Mouse (Mus musculus): ENCODE measurements at regions not wholly inside any gene's neighbourhood (a gene's known extent, or its start where the extent isn't known, plus 50 kb on each side); places are given as distances from the start of the nearest gene placed in this dataset.

DNA sequence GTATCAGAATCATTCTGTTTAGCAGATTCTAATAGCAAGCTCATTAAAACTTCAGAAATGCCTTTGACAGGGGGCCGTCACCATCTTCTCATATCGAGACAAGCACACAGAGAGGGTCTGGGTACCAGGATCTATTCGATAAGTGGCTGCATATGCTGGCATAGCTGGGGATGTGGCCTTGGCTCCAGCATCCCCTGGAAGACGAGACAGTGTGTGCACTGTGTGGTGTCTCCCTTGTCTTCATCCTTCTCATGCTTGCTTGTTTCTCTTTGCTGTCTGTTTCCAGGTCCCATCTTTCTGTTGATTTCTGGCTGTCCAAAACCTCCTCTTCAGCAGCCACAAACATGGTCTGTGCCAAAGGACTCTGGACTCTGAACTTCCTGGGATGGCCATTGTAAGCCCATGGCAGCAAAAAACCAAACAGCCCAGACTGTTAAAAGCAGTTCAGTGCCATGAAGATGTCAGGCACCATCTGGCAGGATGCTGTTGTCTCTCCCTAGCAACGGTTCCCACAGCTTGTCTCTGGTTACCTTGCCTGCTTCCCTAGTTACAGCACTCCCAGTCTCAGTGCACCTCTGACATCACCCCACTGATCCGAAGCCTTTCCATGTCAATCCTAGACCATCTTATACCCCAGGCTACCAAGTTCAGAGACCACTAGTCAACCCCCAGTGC is 56.5 kb downstream of the Kctd12 start:
- Histone ChIP-seq H3K27ac (no peak overlapping the region), H3K4me3 (no peak overlapping the region), H3K36me3 (no peaks in the 10 kb centered on the region), H3K27me3 (ENCODE audit: insufficient read depth, poor library complexity, severe bottlenecking) (no peaks in the 10 kb centered on the region), H3K9me3 (no peaks in the 10 kb centered on the region), H3K4me1 (no peaks in the 10 kb centered on the region)
- no peak for DNase-seq (ENCODE audit: low spot score)
- WGBS = 77% methylated on average over 6 of the region's 6 CpGs

DNA sequence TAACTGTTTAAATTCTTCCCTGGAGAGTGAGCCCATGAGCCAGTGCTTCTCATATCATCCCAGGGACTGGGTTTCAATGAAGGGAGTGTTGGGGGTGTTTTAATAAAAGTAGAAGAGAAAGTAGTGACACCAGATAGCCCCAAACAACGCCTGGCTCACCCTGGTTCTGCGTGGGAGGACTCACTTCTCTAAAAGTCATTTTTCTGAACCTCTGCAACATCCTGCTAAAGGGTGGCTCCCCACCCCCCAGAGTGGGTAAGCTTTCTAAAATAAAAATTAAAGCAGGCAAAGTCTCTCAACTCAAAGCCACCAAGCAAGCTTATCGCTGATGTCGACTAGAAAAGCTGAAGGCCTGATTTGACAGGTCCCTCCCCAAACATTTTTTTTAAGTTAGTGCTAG is 57.8 kb downstream of the Kctd12 start:
- no peaks in the 10 kb centered on the region for H3K4me1 ChIP-seq
- no peaks in the 10 kb centered on the region for H3K9me3 ChIP-seq
- DNase-seq (ENCODE audit: low spot score) = no peak
- no peaks in the 10 kb centered on the region for H3K27me3 ChIP-seq (ENCODE audit: insufficient read depth, poor library complexity, severe bottlenecking)
- H3K27ac ChIP-seq = no peak overlapping the region
- 67% methylated on average over 4 of the region's 4 CpGs for WGBS
- H3K36me3 ChIP-seq = no peaks in the 10 kb centered on the region
- H3K4me3 ChIP-seq = no peak overlapping the region

DNA sequence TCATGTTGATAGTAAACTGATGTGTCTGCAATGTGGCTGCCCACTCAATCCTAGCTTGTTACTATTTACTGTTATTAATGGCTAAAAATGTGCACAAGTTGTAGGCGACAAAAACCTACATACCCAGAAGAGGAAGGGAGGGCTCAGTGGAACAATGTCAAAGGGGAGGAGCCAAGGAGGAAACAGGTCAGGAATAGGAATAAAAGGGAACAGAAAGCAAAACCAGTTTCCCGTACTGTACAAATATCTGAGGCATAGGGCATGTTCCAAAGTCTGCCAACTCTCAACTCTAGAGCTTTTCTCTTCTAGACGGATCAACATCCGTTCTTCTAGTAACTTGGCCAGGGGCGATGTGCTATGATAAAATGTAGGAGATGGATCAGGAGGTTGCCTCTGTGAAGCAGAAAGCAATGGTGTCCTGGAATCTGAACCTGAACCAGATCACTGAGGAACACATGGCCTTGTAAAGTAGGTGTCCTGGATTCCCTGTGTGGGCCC is 59.9 kb downstream of the Kctd12 start:
- no peaks in the 10 kb centered on the region for H3K27me3 ChIP-seq (ENCODE audit: insufficient read depth, poor library complexity, severe bottlenecking)
- WGBS = 89% methylated on average over 5 of the region's 5 CpGs
- no peak overlapping the region for H3K4me3 ChIP-seq
- DNase-seq (ENCODE audit: low spot score) = no peak
- H3K9me3 ChIP-seq = no peaks in the 10 kb centered on the region
- H3K36me3 ChIP-seq = no peaks in the 10 kb centered on the region
- no peak overlapping the region for H3K27ac ChIP-seq
- H3K4me1 ChIP-seq = no peaks in the 10 kb centered on the region

DNA sequence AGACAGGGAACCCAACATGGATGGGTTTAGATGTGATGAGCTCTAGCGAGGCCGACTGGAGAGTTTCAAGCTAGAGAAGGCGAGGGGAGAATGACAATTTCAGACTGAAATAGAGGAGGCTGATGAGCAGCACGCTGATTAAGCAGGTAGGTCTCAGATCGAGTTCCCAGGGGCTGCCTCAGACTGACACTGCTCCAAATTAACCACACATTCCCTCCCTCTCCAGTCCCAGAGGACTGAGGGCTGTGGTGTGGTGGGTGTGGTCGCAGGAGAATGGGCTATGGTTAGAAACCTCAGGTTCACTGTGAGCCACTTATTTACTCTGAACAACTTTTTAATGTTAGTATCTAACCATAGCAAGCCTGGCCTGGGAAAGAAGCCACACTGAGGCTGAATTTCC is 62.0 kb downstream of the Kctd12 start:
- no peaks in the 10 kb centered on the region for H3K27me3 ChIP-seq (ENCODE audit: insufficient read depth, poor library complexity, severe bottlenecking)
- no peaks in the 10 kb centered on the region for H3K36me3 ChIP-seq
- no peak for DNase-seq (ENCODE audit: low spot score)
- H3K9me3 ChIP-seq = no peaks in the 10 kb centered on the region
- 70% methylated on average over 6 of the region's 6 CpGs for WGBS
- H3K4me3 ChIP-seq = no peak overlapping the region
- no peak overlapping the region for H3K27ac ChIP-seq
- H3K4me1 ChIP-seq = no peaks in the 10 kb centered on the region

DNA sequence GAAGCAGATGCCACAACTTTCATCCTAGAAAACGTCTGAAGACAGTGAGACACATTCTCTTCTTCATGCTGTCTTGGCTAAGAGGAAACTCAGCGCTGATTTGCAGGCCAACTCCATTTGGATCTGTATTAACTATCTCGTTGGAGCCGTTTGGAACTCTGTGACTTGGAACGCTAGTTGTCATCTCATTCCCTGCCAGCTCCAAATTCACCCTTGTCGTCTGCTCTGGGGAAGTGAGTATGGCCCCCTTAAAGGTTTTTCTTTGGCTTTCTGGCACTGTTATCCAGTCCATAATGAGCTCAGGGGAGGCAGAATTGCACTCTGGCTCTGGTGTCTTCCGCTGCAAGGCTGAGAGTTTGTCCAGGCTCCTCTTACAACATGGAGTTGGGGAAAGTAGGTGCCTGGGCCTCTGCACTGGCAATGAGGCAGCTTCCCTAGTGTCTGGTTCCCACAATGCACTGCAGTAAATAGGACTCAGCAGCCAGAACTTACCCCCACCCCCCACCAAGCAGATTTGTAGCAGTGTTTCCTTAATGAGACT is 63.1 kb downstream of the Kctd12 start:
- Histone ChIP-seq H3K4me3 (no peak overlapping the region), H3K27ac (no peak overlapping the region), H3K4me1 (no peaks in the 10 kb centered on the region), H3K9me3 (no peaks in the 10 kb centered on the region), H3K27me3 (ENCODE audit: insufficient read depth, poor library complexity, severe bottlenecking) (no peaks in the 10 kb centered on the region), H3K36me3 (no peaks in the 10 kb centered on the region)
- 79% methylated on average over 7 of the region's 7 CpGs for WGBS
- no peak for DNase-seq (ENCODE audit: low spot score)

DNA sequence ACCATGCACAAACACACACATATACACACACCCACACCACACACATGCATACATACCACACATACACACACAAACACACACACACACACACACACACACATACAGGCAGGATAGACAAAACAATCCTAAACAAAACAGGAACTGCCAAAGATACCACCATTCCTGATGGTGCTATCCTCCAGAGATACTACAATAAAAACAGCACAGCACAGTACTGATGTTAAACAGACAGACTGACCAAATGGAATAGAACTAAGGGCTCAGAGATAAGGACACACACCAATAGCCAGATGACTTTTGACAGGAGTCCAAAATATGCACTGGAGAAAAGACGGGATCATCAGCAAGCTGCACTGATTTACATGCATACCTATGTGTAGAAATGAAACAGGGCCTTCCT is 64.5 kb downstream of the Kctd12 start:
- H3K27ac ChIP-seq = no peak overlapping the region
- H3K4me1 ChIP-seq = no peaks in the 10 kb centered on the region
- H3K4me3 ChIP-seq = no peak overlapping the region
- H3K9me3 ChIP-seq = no peaks in the 10 kb centered on the region
- no peaks in the 10 kb centered on the region for H3K36me3 ChIP-seq
- no peak for DNase-seq (ENCODE audit: low spot score)
- no peaks in the 10 kb centered on the region for H3K27me3 ChIP-seq (ENCODE audit: insufficient read depth, poor library complexity, severe bottlenecking)
- WGBS = 32% methylated on average over 1 of the region's 1 CpGs

DNA sequence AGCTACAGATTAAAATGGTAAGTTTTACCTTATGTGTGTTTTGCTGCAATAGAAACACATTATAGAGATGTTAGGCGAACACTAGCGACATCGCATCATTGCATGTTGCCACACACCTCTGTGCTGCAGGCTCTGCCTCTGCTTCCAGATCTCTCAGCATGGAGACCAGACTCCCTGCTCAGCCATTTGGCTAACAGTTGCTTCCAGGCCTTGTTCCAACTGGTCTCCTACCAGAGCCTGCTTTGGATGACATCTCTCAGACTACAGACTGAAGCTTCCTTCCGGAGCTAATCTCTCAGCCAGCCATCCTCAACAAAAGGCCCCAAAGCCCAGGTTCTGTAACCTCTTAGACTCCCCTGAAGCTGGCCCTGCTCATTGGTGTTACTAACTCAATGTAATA is 66.5 kb downstream of the Kctd12 start:
- Histone ChIP-seq H3K9me3 (no peaks in the 10 kb centered on the region), H3K27me3 (ENCODE audit: insufficient read depth, poor library complexity, severe bottlenecking) (no peaks in the 10 kb centered on the region)
- WGBS = 82% methylated on average over 4 of the region's 4 CpGs

DNA sequence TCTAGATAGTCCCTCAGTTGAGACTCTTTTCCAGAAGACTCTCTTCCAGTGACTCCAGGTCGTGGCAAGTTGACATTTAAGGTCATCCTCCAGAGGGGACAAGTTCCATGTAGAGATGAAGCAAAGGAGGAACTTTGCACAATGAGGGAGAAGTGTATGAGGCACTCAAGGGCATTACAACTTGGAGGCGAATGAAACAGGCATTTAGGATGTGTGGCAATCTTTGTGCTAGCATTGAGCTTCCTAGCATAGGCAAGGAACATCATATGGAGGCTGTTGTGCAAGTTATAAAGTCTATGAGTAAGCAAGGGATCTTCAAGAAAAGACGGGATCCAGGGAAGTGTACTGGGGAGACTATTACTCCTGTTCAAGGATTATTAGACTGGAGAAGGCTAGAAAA is 70.9 kb downstream of the Kctd12 start:
- no peak overlapping the region for H3K4me3 ChIP-seq
- no peaks in the 10 kb centered on the region for H3K27me3 ChIP-seq (ENCODE audit: insufficient read depth, poor library complexity, severe bottlenecking)
- H3K36me3 ChIP-seq = no peaks in the 10 kb centered on the region
- H3K9me3 ChIP-seq = no peaks in the 10 kb centered on the region
- H3K4me1 ChIP-seq = 0 out of 2 replicates have a peak, but pooled peaks cover 5% of the 10 kb centered on the region
- 72% methylated on average over 3 of the region's 3 CpGs for WGBS
- H3K27ac ChIP-seq = no peak overlapping the region
- DNase-seq (ENCODE audit: low spot score) = no peak

More for the DNA sequence above, 66.5 kb downstream of the Kctd12 start:
- H3K4me3 ChIP-seq = no peak overlapping the region
- no peaks in the 10 kb centered on the region for H3K4me1 ChIP-seq
- DNase-seq (ENCODE audit: low spot score) = no peak
- H3K27ac ChIP-seq = no peak overlapping the region
- H3K36me3 ChIP-seq = no peaks in the 10 kb centered on the region

DNA sequence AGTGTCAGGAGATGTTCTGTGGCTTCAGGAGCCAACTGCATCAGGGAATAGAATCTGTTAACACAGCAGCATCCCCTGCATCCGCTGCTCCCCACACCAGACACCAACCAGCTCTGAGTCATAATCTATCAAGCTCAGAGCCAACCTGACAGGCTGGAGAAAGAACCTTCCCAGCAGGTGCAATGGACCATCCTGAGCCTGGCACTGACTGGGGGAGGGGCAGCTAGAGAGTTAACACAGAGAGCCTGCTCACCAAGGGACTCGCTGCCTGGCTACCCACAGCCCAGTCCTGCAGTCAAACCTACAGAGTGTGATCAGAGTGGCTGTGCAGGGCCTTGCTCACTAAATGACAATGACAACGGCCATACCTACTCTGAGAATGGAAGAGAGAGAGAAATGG is 73.4 kb downstream of the Kctd12 start:
- 48% methylated on average over 3 of the region's 3 CpGs for WGBS
- no peaks in the 10 kb centered on the region for H3K9me3 ChIP-seq
- H3K4me1 ChIP-seq = 0 out of 2 replicates have a peak, but pooled peaks cover 5% of the 10 kb centered on the region

DNA sequence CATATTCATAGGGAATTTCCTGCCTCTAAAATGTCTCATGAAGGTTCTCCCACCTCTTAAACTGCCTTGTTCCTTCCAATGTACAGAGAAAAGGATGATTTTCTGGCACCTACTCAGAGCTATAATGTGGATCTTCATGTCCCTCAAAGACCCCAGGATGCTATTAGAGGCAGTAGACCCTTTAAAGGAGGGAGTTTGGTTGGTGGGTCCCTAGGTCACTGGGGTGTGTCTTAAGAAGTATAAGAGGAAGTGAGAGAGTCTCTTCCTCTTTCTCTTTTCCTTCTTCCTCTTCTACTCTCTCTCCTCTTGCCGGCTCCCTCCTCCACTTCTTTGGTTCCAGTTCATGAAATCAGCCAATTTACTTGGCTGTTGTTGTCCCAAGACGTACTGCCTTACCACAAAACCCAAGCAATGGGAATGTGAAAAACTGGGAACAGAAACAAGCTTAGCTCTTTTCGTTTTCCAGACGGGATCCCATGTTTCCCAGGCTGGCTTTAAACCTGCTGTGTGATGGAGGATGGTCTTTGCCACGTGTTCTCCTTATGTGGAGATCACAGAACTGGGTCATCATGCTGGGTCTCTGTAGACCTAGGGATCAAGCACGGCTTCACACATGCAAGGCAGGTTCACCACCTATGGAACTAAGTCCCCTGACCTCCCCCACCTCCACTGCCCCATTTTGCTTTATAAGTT is 74.9 kb downstream of the Kctd12 start:
- 80% methylated on average over 6 of the region's 6 CpGs for whole genome bisulfite sequencing
- peak; percentile 22 for DNase-seq (ENCODE audit: low spot score)

More for the DNA sequence above, 73.4 kb downstream of the Kctd12 start:
- peak; percentile 58 for DNase-seq (ENCODE audit: low spot score)
- H3K36me3 ChIP-seq = no peaks in the 10 kb centered on the region
- H3K27me3 ChIP-seq (ENCODE audit: insufficient read depth, poor library complexity, severe bottlenecking) = no peaks in the 10 kb centered on the region
- H3K4me3 ChIP-seq = no peak overlapping the region
- H3K27ac ChIP-seq = no peak overlapping the region

DNA sequence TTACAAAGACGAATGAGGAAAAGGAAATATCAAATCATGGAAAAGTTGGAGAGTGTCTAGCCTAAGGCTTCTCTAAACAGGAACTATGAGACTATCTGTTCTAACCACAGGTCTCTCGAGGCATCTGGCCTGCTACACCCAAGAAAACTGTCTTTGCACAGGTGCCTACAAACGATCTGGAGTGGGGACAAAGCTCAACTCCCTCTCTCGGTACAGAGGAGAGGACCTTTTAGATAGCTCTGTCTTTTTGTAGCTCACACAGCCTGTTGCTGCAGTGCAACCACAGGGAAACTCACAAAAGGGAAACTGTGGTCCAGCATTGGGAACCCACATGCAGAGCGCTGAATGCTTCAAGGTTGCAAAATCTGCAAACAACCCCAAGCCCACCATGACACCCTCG is 75.6 kb downstream of the Kctd12 start:
- H3K27ac ChIP-seq = no peak overlapping the region
- WGBS = 68% methylated on average over 6 of the region's 6 CpGs
- peak; percentile 24 for DNase-seq (ENCODE audit: low spot score)
- H3K27me3 ChIP-seq (ENCODE audit: insufficient read depth, poor library complexity, severe bottlenecking) = no peaks in the 10 kb centered on the region
- no peak overlapping the region for H3K4me3 ChIP-seq
- no peaks in the 10 kb centered on the region for H3K9me3 ChIP-seq
- H3K36me3 ChIP-seq = no peaks in the 10 kb centered on the region
- H3K4me1 ChIP-seq = peaks cover 15% of the 10 kb centered on the region

More for the DNA sequence above, 74.9 kb downstream of the Kctd12 start:
- Histone ChIP-seq H3K4me1 (peaks cover 11% of the 10 kb centered on the region), H3K36me3 (no peaks in the 10 kb centered on the region), H3K4me3 (no peak overlapping the region), H3K27ac (no peak overlapping the region), H3K27me3 (ENCODE audit: insufficient read depth, poor library complexity, severe bottlenecking) (no peaks in the 10 kb centered on the region), H3K9me3 (no peaks in the 10 kb centered on the region)

DNA sequence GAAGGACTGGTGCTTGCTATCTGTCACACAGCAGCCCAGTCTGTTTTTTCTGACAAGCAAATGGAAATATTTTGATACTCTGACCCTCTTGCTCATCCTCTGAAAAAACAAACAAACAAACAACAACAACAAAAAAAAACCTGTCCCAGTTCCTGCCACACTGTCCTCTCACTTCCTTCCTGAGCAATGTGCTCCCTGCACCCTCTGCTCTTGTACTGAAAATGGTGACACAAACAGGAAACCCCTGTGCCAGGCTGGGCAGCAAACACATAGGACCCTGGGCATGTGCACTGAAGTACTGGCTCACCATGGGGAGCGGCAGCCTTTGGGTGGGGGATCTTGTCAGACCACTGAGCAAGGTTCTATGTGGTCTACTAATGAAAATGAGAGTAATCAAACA is 76.2 kb downstream of the Kctd12 start:
- Histone ChIP-seq H3K36me3 (no peaks in the 10 kb centered on the region), H3K27ac (no peak overlapping the region), H3K9me3 (no peaks in the 10 kb centered on the region), H3K27me3 (ENCODE audit: insufficient read depth, poor library complexity, severe bottlenecking) (no peaks in the 10 kb centered on the region), H3K4me1 (peaks cover 15% of the 10 kb centered on the region), H3K4me3 (no peak overlapping the region)
- 76% methylated on average over 1 of the region's 1 CpGs for WGBS
- peak; percentile 43 for DNase-seq (ENCODE audit: low spot score)

DNA sequence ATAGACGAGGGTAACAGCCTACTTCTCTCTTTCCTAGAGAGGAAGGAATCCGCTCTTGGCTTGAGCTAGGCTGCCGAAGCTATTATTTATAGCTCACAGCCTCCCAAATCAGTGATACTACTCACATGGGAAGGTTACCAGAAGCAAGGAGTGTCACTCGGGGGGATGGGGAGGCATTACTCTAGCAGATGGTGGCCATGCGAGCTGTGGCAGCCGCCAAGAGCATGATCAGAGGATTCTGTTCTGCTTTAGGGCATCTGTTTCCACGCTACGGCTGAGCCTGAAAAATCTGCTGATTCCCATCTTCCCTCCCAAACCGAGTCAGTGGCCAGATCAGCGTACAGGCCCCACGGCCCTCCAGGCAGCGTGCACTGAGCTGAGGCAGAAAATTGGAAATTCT is 79.5 kb downstream of the Kctd12 start:
- peak overlapping the region; percentile 59; the same call in 1 of the 2 replicates for H3K27ac ChIP-seq
- H3K9me3 ChIP-seq = no peaks in the 10 kb centered on the region
- H3K27me3 ChIP-seq (ENCODE audit: insufficient read depth, poor library complexity, severe bottlenecking) = no peaks in the 10 kb centered on the region
- no peaks in the 10 kb centered on the region for H3K36me3 ChIP-seq
- peak; percentile 71 for DNase-seq (ENCODE audit: low spot score)
- 47% methylated on average over 12 of the region's 12 CpGs for WGBS
- H3K4me3 ChIP-seq = peak overlapping the region; percentile 29; the same call in 1 of the 2 replicates
- H3K4me1 ChIP-seq = peaks cover 10% of the 10 kb centered on the region

Measured in heart, embryonic 10.5 days (tissue).